Mouse (Mus musculus): ENCODE data around the gene Med10. TPM values are rescaled to one million over a fixed set of nuclear protein-coding genes. Genes with fewer than 3 reads are reported as not detected.

The Med10 gene
- 44.8 TPM for polyA plus RNA-seq (2014; fragmentation: Illumina TruSeq; extraction: RNeasy Lipid Tissue Mini Kit (QIAGEN cat#74804); ENCODE audit: low read depth, low replicate concordance)

GRCm38 (mm10) chr13:69802095-69802494, at the start of gene Med10:
TSS of gene Med10 (plus strand) at chr13:69802395.

Other genes starting within 250 kb of the Med10 start
- gene Srd5a1, start 191.0 kb upstream of the Med10 start, polyA plus RNA-seq (2014; fragmentation: Illumina TruSeq; extraction: RNeasy Lipid Tissue Mini Kit (QIAGEN cat#74804); ENCODE audit: low read depth, low replicate concordance), result 12.5 TPM
- gene Ube2ql1, start 62.5 kb upstream of the Med10 start, polyA plus RNA-seq (2014; fragmentation: Illumina TruSeq; extraction: RNeasy Lipid Tissue Mini Kit (QIAGEN cat#74804); ENCODE audit: low read depth, low replicate concordance), result 0.69 TPM

Data from kidney, adult 10 weeks (tissue).